Comparison of ENCODE assay signal across 23 mouse cellular contexts in the genomic region with DNA sequence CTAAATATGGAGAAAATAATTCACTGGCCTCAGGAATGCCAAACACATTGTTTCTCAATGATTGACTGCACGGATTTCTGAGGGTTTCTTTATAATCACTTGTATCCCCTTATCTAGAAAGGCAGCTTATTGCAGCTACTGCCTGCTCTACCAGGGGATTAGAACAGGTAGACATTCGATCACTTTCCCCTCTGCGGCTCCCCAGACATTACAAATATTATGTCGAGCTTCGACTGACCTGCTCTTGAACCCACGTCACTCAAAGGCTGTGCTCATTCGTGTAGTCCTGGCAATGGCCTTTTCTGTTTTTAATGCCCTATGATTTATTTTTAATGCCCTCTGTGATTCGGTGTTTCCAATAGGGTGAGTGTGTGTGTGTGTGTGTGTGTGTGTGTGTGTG.
A peak's percentile ranks its signal among the peaks of the same experiment; 100 is the strongest.
DNase-seq lines count a peak whose midpoint lies in the region; ATAC-seq and TF ChIP-seq lines count a peak whose summit lies in the region.
"Had no signal": no experiment of that assay in that cellular context is flagged by ENCODE, and none has a peak within 500 bp of the region (broad histone marks: within the 10 kb centered on the region; RNA-seq: fewer than 3 reads in every experiment).

No protein-coding gene starts in this region.

- DNase-seq in embryonic facial prominence, embryonic 14.5 days (ENCODE audit: low spot score): no peak
- no peak for DNase-seq in embryonic facial prominence, embryonic 10.5 days (ENCODE audit: low spot score)
- no peak for DNase-seq in kidney, adult 2 months
- no peak for DNase-seq in neural tube, embryonic 11.5 days (ENCODE audit: low spot score)
- DNase-seq in cerebellum, adult 8-10 months: no peak
- DNase-seq: adrenal gland, postnatal 10 days; cerebellum, adult 9-10 months; cerebellum, postnatal 36 days; gastrocnemius, postnatal 14 days; kidney, postnatal 4 days; lung, postnatal 36 days; right cerebral cortex, postnatal 25 days; thymus, adult 18-20 months; thymus, postnatal 25 days had no signal

- peak; percentile 62; the same call in 1 of the 2 replicates for ATAC-seq in embryonic facial prominence, embryonic 14.5 days (ENCODE audit: low read depth)
- ATAC-seq in kidney, embryonic 15.5 days (replicated peaks; ENCODE audit: low FRiP score): no peak
- ATAC-seq in neural tube, embryonic 11.5 days (ENCODE audit: insufficient read depth, low FRiP score, low TSS enrichment): peak; percentile 65
- ATAC-seq in neural tube, embryonic 15.5 days (ENCODE audit: low FRiP score): no peak
- ATAC-seq: forebrain, embryonic 14.5 days; hindbrain, embryonic 16.5 days; intestine, postnatal 0 days; midbrain, embryonic 16.5 days; Patski had no signal

- no peaks in the 10 kb centered on the region for H3K9me3 ChIP-seq in embryonic facial prominence, embryonic 14.5 days (ENCODE audit: control insufficient read depth, low read length)
- no peaks in the 10 kb centered on the region for H3K9me3 ChIP-seq in embryonic facial prominence, embryonic 10.5 days
- H3K9me3 ChIP-seq in kidney, embryonic 15.5 days (replicated peaks): no peaks in the 10 kb centered on the region
- H3K9me3 ChIP-seq in neural tube, embryonic 11.5 days (ENCODE audit: control insufficient read depth, low read length): no peaks in the 10 kb centered on the region
- no peaks in the 10 kb centered on the region for H3K9me3 ChIP-seq in neural tube, embryonic 15.5 days (replicated peaks)
- H3K9me3 ChIP-seq: limb, embryonic 15.5 days had no signal

- H3K36me3 ChIP-seq in embryonic facial prominence, embryonic 14.5 days (ENCODE audit: control insufficient read depth, insufficient read depth, low read length): no peaks in the 10 kb centered on the region
- H3K36me3 ChIP-seq in embryonic facial prominence, embryonic 10.5 days (replicated peaks): no peaks in the 10 kb centered on the region
- H3K36me3 ChIP-seq in kidney, embryonic 15.5 days: no peaks in the 10 kb centered on the region
- H3K36me3 ChIP-seq in kidney, adult 2 months (ENCODE audit: control insufficient read depth, insufficient read depth, low read length): no peaks in the 10 kb centered on the region
- H3K36me3 ChIP-seq in neural tube, embryonic 11.5 days (ENCODE audit: control insufficient read depth, insufficient read depth, low read length): no peaks in the 10 kb centered on the region
- H3K36me3 ChIP-seq in neural tube, embryonic 15.5 days: no peaks in the 10 kb centered on the region
- H3K36me3 ChIP-seq: limb, embryonic 15.5 days had no signal

- H3K4me3 ChIP-seq in embryonic facial prominence, embryonic 14.5 days (ENCODE audit: low read depth, low read length): no peak overlapping the region
- no peak overlapping the region for H3K4me3 ChIP-seq in embryonic facial prominence, embryonic 10.5 days
- no peak overlapping the region for H3K4me3 ChIP-seq in kidney, embryonic 15.5 days (replicated peaks)
- H3K4me3 ChIP-seq in kidney, adult 2 months (ENCODE audit: insufficient read depth, low read depth, low read length): no peak overlapping the region
- H3K4me3 ChIP-seq in neural tube, embryonic 11.5 days (ENCODE audit: low read depth, low read length): no peak overlapping the region
- no peak overlapping the region for H3K4me3 ChIP-seq in neural tube, embryonic 15.5 days (replicated peaks)
- H3K4me3 ChIP-seq: limb, embryonic 15.5 days had no signal

- TF ChIP-seq POLR2A in kidney, adult 2 months (IDR thresholded peaks at IDR 0.05; ENCODE audit: low read depth, low read length): no peak

- no peak for TF ChIP-seq CTCF in kidney, adult 2 months (conservative IDR thresholded peaks at IDR 0.05; ENCODE audit: insufficient read depth, insufficient read length, low read depth, low read length)

- no peak overlapping the region for H3K9ac ChIP-seq in embryonic facial prominence, embryonic 14.5 days (ENCODE audit: low read depth, low read length)
- no peak overlapping the region for H3K9ac ChIP-seq in kidney, embryonic 15.5 days
- no peak overlapping the region for H3K9ac ChIP-seq in neural tube, embryonic 11.5 days (ENCODE audit: low read length)
- no peak overlapping the region for H3K9ac ChIP-seq in neural tube, embryonic 15.5 days (replicated peaks)
- H3K9ac ChIP-seq: limb, embryonic 15.5 days had no signal

- no peaks in the 10 kb centered on the region for H3K27me3 ChIP-seq in embryonic facial prominence, embryonic 14.5 days (replicated peaks; ENCODE audit: control insufficient read depth, insufficient read depth, low read length)
- H3K27me3 ChIP-seq in embryonic facial prominence, embryonic 10.5 days (replicated peaks; ENCODE audit: low read depth, poor library complexity, severe bottlenecking): no peaks in the 10 kb centered on the region
- no peaks in the 10 kb centered on the region for H3K27me3 ChIP-seq in kidney, embryonic 15.5 days
- no peaks in the 10 kb centered on the region for H3K27me3 ChIP-seq in kidney, adult 2 months (replicated peaks; ENCODE audit: control insufficient read depth, insufficient read depth, low read length)
- H3K27me3 ChIP-seq in neural tube, embryonic 11.5 days (ENCODE audit: control insufficient read depth, insufficient read depth, low read length): no peaks in the 10 kb centered on the region
- no peaks in the 10 kb centered on the region for H3K27me3 ChIP-seq in neural tube, embryonic 15.5 days (replicated peaks)
- H3K27me3 ChIP-seq: limb, embryonic 15.5 days; Patski had no signal

- WGBS in embryonic facial prominence, embryonic 14.5 days: 49% methylated on average over 8 of the region's 8 CpGs
- WGBS in embryonic facial prominence, embryonic 10.5 days: 49% methylated on average over 8 of the region's 8 CpGs
- 32% methylated on average over 8 of the region's 8 CpGs for WGBS in kidney, embryonic 15.5 days
- 59% methylated on average over 8 of the region's 8 CpGs for WGBS in kidney, adult 2 months
- WGBS in neural tube, embryonic 11.5 days: 25% methylated on average over 8 of the region's 8 CpGs
- 21% methylated on average over 8 of the region's 8 CpGs for WGBS in neural tube, embryonic 15.5 days

- H3K4me1 ChIP-seq in embryonic facial prominence, embryonic 14.5 days (ENCODE audit: control insufficient read depth, insufficient read depth, low read length): peaks cover 21% of the 10 kb centered on the region
- H3K4me1 ChIP-seq in embryonic facial prominence, embryonic 10.5 days: peaks cover 41% of the 10 kb centered on the region
- peaks cover 34% of the 10 kb centered on the region for H3K4me1 ChIP-seq in kidney, embryonic 15.5 days
- no peaks in the 10 kb centered on the region for H3K4me1 ChIP-seq in kidney, adult 2 months (ENCODE audit: control insufficient read depth, insufficient read depth, low read length)
- H3K4me1 ChIP-seq in neural tube, embryonic 11.5 days (ENCODE audit: control insufficient read depth, insufficient read depth, low read length): peaks cover 19% of the 10 kb centered on the region
- H3K4me1 ChIP-seq in neural tube, embryonic 15.5 days: peaks cover 7% of the 10 kb centered on the region; the same call in 1 of the 2 replicates

- H3K4me2 ChIP-seq in embryonic facial prominence, embryonic 14.5 days (ENCODE audit: low read depth, low read length): no peak overlapping the region
- H3K4me2 ChIP-seq in kidney, embryonic 15.5 days: no peak overlapping the region
- no peak overlapping the region for H3K4me2 ChIP-seq in neural tube, embryonic 11.5 days (ENCODE audit: low read depth)
- no peak overlapping the region for H3K4me2 ChIP-seq in neural tube, embryonic 15.5 days
- H3K4me2 ChIP-seq: limb, embryonic 15.5 days; midbrain, embryonic 11.5 days had no signal

- no peak overlapping the region; the same call in 1 of the 2 replicates for H3K27ac ChIP-seq in embryonic facial prominence, embryonic 14.5 days (replicated peaks; ENCODE audit: low read depth, low read length)
- H3K27ac ChIP-seq in embryonic facial prominence, embryonic 10.5 days (replicated peaks): no peak overlapping the region; the same call in 1 of the 2 replicates
- 0 out of 2 replicates have a peak overlapping the region, but pooled peaks have one; percentile 37 for H3K27ac ChIP-seq in kidney, embryonic 15.5 days
- H3K27ac ChIP-seq in kidney, adult 2 months (ENCODE audit: insufficient read depth, low read depth, low read length): no peak overlapping the region
- 0 out of 2 replicates have a peak overlapping the region, but pooled peaks have one; percentile 49 for H3K27ac ChIP-seq in neural tube, embryonic 11.5 days (ENCODE audit: low read depth, low read length)
- no peak overlapping the region for H3K27ac ChIP-seq in neural tube, embryonic 15.5 days (replicated peaks)
- H3K27ac ChIP-seq: limb, embryonic 15.5 days had no signal

Comparison
In these comparisons a context has a peak if more than half of its experiments do, and no peak if none do; other contexts are left out.
1. ATAC-seq: peak in embryonic facial prominence, embryonic 14.5 days (single experiment) and neural tube, embryonic 11.5 days (single experiment); none in kidney, embryonic 15.5 days (single experiment) and neural tube, embryonic 15.5 days (single experiment).
2. H3K27ac ChIP-seq: peak in kidney, embryonic 15.5 days (single experiment) and neural tube, embryonic 11.5 days (single experiment); none in embryonic facial prominence, embryonic 14.5 days (single experiment), embryonic facial prominence, embryonic 10.5 days (single experiment), kidney, adult 2 months (single experiment) and neural tube, embryonic 15.5 days (single experiment).